Mouse (Mus musculus): ENCODE results near the gene Taar9. TPM values are rescaled to one million over a fixed set of nuclear protein-coding genes. Genes with fewer than 3 reads are reported as not detected.
A peak's percentile ranks its signal among the peaks of the same experiment; 100 is the strongest.
"Not testable (repeated sequence)": the region's sequence is repeated elsewhere in the genome, so short reads cannot be mapped to it uniquely, and the experiment has no call there.

The Taar9 gene
- polyA plus RNA-seq (2017; shearing (Covaris generic)) = not detected

DNA sequence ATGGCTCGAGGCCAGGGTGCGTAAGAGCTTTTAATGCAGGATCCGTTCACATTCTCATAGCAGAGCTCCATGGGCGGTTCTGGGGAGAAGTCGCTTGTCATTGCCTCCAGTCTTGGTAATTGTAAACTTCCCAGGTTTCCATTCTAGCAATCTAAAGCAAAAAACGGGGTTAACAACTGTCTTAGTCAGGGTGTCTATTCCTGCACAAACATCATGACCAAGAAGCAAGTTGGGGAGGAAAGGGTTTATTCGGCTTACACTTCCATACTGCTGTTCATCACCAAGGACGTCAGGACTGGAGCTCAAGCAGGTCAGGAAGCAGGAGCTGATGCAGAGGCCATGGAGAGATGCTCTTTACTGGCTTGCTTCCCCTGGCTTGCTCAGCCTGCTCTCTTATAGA is at the start of gene Taar9:
TSS of gene Taar9 (minus strand) at position 101 of the 400 bp plus-strand sequence.
- not testable (repeated sequence) for ATAC-seq

DNA sequence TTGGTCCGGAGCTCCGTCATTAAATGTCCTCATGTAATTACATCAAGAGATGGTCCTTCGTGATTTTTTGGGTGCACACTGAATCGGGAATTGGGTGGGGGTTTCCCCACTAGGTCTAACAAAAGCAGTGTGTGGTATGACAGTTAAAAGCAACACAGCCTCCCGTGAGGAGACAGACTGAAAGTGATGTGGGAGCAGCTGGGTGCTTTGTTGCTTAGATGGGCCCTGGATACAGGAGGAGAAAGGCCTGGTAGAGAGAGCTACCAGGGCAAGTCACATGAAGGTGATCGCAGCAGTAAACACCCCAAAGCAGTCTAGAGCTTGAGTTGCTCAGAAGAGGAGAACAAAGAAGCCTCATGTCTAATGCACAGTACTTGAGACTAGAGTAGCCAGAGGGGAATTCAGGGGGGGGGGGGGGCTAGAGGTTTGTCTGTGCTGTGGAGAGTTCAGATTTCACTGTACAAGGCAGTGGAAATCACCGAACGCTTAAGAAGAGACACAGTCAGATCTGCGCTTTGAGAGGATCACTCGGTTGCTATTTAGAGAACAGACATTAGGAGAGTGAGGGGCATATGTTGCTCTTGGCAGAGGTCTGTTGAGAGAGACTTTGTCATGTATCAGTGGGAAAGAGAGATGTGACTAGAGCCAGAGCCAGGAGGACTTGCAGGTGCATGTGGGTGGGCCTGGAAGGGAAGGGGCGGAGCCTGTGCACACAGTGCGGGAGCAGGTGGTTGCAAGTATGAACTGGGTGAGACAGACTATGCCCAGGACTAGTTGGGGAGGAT is 49.3 kb upstream of the Taar9 start:
- ATAC-seq = peak; percentile 65

DNA sequence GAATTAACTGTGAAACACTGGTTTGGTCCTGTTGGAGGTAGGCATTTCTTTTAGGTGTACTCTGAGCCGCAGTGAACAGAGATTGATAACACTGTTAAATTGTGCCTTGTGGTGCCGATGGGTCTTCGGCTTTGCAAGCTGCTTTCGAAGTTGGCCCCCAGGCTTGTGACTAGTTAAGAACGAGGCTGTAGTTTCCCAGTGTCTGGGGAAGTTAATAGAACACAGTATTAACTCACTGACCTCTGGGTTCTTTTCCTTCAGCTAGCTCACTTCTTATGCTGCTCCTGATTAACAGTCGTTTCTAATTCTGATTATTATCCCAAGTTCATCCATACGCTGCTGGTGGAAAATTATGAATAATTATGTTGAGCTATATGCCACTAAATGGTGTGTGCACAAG is 40.8 kb upstream of the Taar9 start:
- no peak for ATAC-seq

DNA sequence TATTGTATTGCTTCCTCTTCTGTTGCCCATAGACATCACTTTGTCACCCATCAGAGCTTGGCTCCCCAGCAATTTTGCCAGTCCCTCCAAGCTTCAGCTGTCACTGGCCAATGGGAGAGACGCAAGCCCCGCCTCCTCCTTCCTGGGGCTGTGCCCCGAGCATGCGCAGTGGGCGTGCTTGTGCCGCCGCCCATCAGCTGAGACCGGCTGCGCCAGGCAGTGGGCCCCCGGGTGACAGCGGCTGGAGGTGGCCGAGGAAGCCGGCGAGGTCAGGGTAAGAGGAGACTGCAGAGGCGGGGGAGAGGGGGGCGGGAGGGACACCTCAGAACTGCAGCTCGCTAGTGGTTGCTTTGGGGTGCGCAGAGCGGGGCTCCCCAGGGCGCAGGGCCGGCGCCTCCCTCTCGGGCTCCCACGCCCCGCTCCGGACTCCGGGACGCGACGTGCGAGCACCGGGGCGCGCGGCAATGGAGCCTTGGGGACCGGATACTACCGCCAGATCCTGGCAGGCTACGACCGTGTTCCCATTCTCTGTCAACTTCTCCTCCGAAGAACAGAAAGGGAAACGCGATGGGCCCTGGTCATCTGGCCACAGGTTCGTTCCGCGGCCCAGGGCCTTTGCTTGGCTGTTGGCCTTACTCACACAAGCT is 39.9 kb upstream of the Taar9 start, which contains the start of gene Stx7:
TSS of gene Stx7 (plus strand) at position 168 of the 647 bp plus-strand sequence.
- ATAC-seq = peak; percentile 94

DNA sequence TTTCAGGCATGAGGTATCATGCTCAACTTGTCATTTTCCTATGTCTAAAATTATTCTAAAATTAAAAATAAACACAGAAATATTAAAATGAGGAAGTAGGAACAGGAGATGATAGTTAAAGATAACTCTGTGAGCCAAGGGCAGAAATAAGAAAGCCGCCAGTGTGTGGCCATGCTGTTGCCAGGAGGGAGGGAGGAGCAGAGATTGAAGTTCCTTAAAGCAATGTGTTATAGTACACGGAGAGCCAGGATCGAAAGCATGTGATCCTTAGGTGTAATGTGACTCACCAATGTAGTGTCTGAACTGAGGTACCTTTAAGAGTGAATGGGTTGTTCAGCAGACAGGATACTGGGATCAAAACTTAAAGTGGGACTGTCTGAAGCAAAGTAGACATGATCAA is 33.4 kb upstream of the Taar9 start:
- ATAC-seq = no peak

DNA sequence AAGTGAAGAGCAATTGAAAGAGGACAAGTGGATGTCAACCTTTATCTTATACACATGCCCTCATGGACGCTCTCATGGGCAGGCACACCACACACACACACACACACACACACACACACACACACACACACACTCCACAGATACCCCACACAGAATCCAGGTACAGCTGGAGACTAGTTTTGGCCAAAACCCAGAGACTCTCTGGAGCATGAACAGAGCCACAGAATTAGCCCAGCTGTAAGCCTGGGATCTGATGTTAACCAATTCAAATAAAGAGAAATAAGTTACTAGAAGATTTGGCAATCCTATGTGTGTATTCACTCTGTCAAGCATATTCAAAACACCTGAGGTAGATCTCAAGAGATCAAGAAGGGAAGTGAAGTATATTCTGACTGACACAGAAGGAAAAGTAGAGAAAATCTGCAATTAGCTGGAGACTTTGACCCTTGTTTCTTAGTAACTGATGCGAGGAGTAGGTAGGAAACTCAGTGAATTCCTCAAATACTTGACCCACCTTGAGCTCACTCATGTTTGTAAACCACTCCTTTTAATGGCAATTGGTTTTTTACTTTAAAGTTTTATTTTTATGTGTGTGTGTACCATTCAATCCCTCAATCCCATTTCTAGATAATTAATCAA is 29.4 kb upstream of the Taar9 start:
- no peak for ATAC-seq

DNA sequence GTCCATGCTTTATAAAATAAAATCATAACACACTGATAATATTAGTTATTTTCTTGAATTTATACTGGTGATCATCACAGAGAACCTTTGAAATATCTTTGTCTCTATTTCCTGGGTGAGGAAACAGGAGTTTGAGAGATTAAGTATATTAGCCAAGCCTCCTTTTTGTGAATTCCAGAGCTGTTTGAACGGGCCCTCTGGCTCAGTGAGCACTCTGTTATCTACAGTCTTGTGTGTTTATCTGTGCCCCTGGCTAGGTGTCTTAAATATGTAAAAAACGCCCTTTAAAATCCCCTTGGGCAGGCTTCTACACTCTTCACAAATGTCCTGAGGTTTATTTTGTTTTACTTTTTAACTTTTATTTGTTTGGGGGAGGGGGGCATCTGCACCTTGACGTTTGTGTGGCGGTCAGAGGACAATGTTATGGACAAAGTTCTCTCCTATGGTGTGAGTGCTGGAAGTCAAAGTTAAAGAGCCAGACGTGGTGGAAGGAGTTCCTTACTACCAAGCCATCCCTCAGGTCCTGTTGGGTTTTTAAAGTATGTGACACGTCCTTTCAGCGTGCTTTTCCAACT is 24.8 kb upstream of the Taar9 start:
- no peak for ATAC-seq

DNA sequence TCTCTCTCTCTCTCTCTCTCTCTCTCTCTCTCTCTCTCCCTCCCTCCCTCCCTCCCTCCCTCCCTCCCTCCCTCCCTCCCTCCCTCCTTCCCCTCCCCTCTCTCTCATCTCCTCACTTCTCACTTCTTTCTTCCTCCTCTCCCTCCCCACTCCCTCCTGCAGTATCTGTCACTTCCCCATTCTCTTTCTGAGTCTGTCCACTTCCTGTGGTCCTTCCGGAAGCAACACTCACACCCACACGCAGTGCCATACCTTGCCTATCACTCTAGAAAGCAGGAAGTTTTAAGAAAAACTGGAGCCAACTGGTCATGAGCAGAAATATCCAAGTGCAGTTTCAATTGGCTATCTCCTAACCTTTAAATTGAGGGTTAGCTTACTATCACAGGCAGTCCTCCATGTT is 23.8 kb upstream of the Taar9 start:
- no peak for ATAC-seq

DNA sequence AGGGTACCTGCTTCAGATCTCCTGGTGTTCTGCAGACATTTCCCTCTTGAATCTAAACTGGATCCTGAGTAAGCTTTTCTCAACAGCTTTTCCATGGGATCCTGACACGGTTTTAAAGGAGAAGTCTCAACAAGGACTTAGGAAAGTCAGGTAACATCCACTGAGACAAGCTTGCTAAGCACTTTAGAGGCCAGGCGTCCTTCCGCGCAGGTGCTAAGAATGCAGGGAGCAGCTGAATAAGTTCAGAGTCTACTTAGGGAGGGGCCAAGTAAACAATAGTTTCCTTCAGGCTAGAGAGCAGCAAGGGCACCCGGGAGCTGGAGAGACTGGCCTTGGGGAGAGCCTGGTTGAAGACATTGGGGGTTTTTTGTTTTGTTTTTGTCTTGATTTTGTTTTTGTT is 22.9 kb upstream of the Taar9 start:
- no peak for ATAC-seq

DNA sequence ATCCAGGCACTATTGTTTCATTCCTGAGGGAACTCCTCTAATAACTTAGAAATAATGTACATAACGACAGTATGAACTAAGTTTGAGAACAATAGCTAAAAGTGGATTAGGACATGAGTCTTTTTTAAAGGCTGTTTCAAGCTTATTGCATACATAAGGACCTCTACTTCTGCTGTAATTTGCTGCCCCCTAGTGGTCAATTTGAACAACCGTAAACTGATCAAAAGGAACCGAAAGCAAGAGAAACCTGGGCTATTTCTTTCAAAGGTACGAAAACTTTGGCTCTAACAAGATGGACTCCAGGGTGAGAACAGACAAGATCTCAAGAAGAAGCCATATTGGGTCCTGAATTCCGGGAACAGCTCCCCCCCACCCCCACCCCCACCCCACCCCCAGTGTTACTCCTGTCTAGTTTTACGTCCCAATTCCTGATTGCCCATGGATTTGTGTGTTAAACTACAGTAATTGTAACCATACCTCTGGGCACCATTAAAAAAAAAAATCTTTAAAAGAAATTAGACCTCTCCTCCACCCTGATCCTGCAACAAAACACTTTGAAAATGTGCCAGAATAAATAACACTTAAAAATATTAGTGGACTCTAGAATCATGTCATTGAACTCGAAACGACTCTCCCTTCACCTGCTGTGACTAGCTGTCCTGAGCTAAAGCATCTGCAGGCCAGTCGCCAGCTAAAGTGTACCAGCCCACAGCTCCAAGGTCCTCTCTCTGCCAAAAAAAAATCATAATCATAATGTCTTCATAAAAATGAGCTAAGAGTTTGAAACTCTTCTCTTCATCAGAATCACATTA is 22.3 kb upstream of the Taar9 start:
- peak; percentile 94 for ATAC-seq

DNA sequence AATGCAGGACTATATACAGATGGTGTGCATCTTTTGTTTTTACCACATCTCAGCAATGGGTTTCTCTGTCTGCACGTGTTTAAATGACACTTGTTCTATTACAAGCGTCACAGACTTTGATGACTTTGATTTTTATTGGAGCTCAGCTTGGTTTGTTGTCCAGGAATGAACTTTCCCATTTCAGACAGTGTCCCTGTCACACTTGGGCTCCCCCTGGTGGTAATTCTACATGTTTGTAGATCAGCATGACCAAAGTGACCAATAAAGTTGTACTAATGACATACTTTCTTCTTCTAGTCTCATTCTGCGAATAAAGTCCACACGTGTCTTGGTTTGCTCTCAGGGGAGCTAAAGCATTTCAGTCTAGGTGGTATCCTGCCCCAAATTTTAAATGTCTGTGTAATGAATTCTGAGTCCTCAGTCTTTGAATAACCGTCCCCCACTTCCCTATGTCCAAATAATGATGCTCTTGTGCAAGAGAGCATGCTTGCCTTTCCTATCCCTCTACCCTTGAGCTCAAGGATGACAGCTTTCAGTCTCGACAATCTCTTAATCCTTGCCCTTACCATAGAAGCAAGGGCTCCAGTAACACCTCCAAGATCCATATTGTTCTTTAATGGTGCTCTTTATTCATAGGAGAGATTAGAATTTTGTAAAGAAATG is 1.9 kb upstream of the Taar9 start:
- no peak for ATAC-seq

DNA sequence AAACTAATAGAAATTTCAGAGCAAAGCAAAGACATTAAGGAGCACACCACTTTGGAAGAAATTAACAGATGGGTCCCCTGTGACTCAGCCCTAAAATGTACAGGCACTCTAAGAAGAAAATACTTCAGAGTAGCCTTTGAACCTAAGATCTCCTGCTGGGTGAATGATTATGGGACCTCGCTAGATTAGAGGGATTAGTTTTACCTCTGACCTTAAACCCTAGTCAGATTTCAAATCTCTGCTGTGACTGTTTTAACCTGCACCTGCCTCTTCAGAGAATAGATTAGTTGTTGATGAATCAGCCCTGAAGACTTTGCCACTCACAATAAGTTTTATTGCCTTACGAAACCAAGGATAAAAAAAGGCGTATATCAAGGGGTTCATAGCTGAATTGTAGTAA is 1.1 kb downstream of the Taar9 start:
- ATAC-seq = no peak

DNA sequence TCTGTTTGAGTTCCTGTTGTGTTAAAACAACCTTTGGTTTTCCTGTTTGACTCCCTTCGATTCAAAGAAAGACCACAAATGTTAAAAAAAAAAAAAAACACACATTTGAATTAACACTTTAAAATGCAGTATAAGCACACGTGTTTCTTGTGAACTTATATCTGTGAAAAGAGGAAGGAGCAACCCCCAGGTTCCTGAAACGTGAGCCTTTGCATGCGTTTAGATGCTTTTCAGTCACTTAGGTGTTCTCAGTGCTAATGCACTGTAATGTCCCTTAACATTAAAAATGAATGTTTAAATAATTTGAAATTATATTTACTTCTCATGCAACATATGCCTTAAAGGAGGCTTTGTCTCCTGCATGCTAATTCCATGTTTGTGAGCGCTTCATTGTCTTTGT is 1.6 kb downstream of the Taar9 start:
- no peak for ATAC-seq

DNA sequence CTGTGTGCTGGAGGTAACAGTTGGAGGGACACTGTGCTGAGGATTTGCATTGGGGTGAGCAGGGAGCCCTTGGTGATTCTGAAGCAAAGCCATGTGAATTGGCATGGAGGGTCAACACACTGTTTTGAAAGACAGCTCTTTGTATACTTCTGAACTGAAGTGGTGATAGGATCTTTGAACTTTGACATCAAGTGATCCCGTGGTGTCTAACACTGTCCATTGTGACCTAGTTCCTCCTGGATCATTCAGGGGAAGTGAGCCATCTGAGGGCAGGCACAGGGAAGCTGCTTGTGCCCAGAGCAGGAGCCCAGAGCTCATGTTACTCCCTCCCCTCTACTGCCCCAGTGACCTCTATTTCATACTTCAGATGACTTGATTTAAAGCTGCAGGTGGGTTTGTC is 6.0 kb downstream of the Taar9 start:
- not testable (repeated sequence) for ATAC-seq

DNA sequence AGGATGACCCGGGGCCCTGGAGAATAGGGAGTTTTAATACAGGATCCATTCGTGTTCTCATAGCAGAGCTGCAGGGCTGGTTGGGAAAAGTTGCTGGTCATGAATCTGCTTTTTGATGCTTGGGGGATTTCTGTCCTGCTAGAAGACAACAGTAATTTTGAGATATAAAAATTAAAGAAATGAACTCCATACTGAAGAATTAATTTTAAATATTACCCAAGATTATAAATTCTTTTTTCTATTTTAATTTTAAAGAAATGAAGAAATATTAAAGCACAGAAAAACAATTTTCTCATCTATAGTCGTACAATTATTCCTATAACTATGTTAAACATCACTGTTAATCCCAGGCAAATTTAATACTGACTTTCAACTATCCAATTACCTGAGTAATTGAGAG is 7.5 kb downstream of the Taar9 start, which contains the start of gene Taar8c:
TSS of gene Taar8c (minus strand) at position 101 of the 400 bp plus-strand sequence.
- not testable (repeated sequence) for ATAC-seq

DNA sequence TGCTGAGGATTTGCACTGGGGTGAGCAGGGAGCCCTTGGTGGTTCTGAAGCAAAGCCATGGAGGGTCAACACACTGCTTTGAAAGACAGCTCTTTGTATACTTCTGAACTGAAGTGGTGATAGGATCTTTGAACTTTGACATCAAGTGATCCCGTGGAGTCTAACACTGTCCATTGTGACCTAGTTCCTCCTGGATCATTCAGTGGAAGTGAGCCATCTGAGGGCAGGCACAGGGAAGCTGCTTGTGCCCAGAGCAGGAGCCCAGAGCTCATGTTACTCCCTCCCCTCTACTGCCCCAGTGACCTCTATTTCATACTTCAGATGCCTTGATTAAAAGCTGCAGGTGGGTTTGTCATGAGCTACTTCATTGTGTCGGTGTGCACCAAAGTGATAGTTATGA is 12.3 kb downstream of the Taar9 start:
- ATAC-seq = not testable (repeated sequence)

DNA sequence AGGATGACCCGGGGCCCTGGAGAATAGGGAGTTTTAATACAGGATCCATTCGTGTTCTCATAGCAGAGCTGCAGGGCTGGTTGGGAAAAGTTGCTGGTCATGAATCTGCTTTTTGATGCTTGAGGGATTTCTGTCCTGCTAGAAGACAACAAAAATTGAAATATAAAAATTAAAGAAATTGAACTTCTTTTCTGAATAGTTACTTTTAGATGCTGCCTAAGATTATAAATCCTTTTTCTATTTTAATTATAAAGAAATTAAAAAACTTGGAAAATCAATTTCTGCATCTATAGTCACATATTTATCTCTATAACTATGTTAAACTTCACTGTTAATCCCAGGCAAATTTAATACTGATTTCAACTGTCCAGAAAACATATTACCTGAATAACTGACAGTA is 17.1 kb downstream of the Taar9 start, which contains the start of gene Taar8b:
TSS of gene Taar8b (minus strand) at position 101 of the 400 bp plus-strand sequence.
- ATAC-seq = no peak

DNA sequence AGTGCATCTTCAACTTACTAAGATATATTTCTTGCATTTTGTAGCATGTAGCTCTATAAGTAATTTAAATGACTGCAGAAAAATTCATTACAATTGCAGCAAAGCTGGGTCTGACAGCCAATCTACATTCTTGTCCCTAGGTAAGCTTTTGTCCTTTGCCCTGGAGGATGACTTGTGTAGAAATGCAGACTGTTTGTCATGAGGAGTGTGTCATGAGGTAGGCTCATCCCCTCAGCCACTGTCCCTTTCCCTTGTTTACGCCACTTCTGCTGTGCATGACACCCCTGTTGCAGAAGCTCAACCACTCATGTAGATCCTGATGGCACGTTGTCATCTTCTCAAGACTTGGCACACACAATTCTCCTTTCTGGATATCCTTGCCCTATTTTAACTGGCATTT is 22.2 kb downstream of the Taar9 start:
- no peak for ATAC-seq

DNA sequence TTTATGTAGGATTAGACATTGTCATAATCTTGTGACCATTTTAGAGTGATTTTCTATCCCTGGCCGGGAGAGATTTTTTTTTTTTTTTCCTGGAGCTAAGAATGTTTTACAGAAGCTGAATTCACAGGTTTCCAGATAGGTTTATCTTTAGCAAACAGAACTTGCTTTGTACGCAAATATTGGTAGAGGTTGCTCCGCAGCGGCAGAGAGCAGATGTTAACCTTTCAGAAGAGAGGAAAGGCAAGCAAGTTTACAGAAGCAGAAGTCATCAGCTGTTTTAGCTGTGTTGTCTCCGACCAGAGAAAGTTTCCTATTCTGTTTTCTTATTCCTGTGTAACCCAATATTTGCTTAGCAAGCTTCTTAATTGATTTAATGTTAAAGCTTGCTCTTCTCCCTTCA is 22.8 kb downstream of the Taar9 start:
- no peak for ATAC-seq

DNA sequence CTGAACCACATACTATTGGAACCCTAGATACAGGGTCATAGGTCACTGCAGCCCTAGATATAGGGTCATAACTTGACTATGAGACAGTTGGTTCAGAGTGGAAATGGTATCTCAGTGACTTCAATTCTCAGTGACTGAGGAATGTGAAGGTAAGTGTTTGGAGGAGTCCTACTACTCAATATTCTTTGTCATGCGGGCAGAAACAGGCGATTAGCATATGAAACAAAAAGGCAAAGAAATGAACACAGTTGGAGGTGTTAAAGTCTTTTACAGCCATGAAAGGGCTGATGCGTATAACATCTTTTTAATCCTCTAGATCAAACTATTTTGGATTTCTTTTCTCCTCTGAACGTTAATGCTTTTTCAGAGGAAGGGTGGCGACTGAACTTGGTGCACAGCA is 23.4 kb downstream of the Taar9 start:
- ATAC-seq = no peak

DNA sequence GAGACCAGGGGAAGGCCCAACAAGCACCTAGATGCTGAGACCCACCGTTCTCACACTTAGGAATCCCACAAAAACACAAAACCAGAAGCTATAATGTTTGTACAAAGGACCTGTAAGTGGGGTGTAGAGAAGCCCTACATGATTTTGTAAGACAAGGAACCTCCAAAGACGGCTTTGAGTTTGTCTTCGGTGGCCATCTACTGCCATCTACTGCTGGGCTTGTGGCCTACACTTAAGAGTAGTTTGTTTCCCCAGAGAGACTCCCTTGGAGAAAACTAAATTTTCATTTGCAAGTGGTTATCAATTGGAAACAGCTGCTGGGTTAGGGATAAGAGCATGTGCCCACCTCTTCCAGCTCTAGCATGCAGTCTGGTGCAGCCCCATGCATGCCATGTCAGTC is 29.2 kb downstream of the Taar9 start:
- ATAC-seq = no peak

DNA sequence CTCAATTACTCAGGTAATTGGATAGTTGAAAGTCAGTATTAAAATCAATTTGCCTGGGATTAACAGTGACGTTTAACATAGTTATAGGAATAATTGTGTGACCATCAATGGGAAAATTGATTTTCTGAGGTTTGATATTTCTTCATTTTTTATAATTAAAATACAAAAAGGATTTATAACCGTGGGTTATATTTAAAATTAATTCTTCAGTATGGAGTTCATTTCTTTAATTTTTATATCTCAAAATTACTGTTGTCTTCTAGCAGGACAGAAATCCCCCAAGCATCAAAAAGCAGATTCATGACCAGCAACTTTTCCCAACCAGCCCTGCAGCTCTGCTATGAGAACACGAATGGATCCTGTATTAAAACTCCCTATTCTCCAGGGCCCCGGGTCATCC is 33.1 kb downstream of the Taar9 start, which contains the start of gene Taar8a:
TSS of gene Taar8a (plus strand) at position 301 of the 400 bp plus-strand sequence.
- ATAC-seq = not testable (repeated sequence)
